Mouse (Mus musculus): ENCODE results near the gene Nprl2. TPM values are rescaled to one million over a fixed set of nuclear protein-coding genes. Genes with fewer than 3 reads are reported as not detected.

The Nprl2 gene
- polyA plus RNA-seq, 1 experiment from 2014 or later = 40.8 TPM

DNA sequence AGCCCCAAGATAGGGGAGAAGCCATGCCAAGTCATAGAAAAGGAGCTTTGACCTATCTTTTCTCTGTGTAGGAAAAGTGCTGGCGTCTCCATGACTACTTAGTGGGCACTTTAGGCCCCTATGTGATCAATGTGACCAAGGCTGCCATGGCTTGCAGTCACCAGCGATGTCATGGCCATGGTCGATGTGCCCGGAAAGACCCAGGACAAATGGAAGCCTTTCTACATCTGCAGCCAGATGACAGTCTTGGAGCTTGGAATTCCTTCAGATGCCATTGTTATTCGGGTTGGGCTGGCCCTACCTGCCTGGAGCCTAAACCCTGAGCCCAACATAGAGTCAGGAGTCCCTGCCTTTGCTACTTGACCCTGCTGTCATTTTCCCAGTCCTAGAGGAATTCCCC, 44.5 kb downstream of the Nprl2 start:
- H3K36me3 ChIP-seq (ENCODE audit: control insufficient read depth, insufficient read depth, low read length) = peaks cover 13% of the 10 kb centered on the region
- H3K4me2 ChIP-seq (ENCODE audit: low read depth, low read length) = no peak overlapping the region
- ATAC-seq (ENCODE audit: insufficient read depth, low FRiP score) = no peak

DNA sequence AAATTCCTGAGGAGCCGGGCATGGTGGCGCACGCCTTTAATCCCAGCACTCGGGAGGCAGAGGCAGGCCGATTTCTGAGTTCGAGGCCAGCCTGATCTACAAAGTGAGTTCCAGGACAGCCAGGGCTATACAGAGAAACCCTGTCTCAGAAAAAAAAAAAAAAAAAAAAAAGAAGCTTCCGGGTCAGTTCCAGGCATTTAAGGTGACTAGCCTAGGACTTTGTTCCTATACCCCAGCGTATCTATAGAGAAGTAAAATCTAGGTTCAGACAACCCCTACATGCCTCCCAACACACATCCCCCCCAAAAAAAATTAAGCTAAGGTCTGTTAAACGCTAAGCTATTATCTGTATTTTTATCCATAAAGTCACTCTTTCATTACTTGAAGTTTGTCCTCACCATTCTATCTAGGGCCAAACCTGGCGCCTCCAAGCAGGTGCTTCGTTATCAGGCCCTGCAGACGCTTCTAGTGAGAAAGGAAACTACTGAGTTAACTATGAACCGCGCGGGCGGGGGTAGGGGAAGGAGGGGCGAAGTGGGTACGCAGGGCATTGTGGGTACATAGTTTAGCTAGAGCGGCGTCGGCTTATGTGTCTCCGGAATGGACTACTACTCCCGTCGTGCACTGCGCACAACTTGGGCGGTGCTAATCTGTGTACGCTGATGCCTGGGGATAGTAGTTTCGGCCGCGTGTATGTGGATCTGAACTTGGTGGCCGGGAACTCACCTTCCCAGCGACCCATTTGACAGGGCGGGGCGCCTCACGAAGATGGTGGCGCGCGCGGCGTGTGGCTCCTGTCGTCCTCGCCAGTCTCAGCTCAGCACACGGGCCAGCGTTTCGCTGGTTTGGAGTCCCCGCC, 45.2 kb downstream of the Nprl2 start, which contains the start of gene Ifrd2:
Gene Ifrd2, plus strand, starts transcription at position 669 of the 859 bp plus-strand sequence.
- ATAC-seq (ENCODE audit: insufficient read depth, low FRiP score) = peak; percentile 98
- peak within 1 kb of the TSS; percentile 90 for H3K4me3 ChIP-seq (replicated peaks; ENCODE audit: low read length)
- peak within 1 kb of the TSS; percentile 76 for H3K4me2 ChIP-seq (ENCODE audit: low read depth, low read length)
- no peaks in the 10 kb centered on the region for H3K27me3 ChIP-seq (ENCODE audit: control insufficient read depth, insufficient read depth, low read length)
- peak within 1 kb of the TSS; percentile 83 for H3K9ac ChIP-seq (ENCODE audit: low read length)
- 12% methylated on average over 46 of the region's 46 CpGs for WGBS
- no peaks in the 10 kb centered on the region for H3K9me3 ChIP-seq (replicated peaks; ENCODE audit: control insufficient read depth, low read length)
- H3K4me1 ChIP-seq (ENCODE audit: control insufficient read depth, insufficient read depth, low read length) = peaks cover 31% of the 10 kb centered on the region
- H3K36me3 ChIP-seq (ENCODE audit: control insufficient read depth, insufficient read depth, low read length) = peaks cover 18% of the 10 kb centered on the region
- peak within 1 kb of the TSS; percentile 64 for H3K27ac ChIP-seq (ENCODE audit: low read length)

More for the DNA sequence above, 44.5 kb downstream of the Nprl2 start:
- Histone ChIP-seq H3K4me1 (ENCODE audit: control insufficient read depth, insufficient read depth, low read length) (peaks cover 31% of the 10 kb centered on the region), H3K9me3 (replicated peaks; ENCODE audit: control insufficient read depth, low read length) (no peaks in the 10 kb centered on the region), H3K27ac (ENCODE audit: low read length) (no peak overlapping the region), H3K4me3 (replicated peaks; ENCODE audit: low read length) (no peak overlapping the region), H3K27me3 (ENCODE audit: control insufficient read depth, insufficient read depth, low read length) (no peaks in the 10 kb centered on the region), H3K9ac (ENCODE audit: low read length) (no peak overlapping the region)
- WGBS = 90% methylated on average over 5 of the region's 5 CpGs

DNA sequence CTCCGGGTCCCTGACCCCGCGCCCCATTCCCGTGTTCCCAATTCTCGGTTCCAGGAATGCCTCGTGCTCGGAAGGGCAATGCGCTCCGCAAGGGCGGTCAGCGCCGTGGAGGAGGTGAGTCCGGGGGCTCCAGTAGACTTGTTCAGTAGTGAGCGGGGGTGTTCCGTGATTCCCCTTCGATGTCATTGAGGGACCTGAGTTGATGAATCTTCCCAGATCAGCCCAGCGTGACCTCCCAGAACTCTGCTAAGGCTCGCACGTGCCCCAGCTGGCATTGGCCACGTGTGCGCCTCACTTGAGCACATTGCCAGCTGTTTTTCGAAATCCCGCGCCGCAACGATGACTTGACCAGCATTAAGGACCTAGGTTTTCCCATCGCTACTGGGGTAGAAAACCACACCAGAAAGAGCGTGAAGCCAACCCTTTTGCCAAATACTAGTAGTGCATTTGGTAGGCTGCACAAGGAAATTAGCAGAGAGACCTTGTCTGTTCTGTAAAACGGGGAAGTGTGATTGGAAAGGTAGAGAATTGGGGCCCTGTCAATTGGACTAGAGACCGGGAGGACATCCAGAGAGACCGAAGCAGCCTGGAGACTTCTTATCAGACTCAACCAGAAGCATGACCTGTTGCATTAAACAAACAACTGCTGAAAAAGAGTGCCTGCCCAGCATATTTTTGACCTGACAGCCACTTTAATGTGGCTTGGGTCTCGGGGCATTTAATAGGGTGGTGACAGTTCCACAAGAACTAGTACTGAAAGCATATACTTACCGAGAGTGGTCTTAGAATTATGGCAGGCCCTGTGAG, 46.0 kb downstream of the Nprl2 start:
- Histone ChIP-seq H3K9ac (ENCODE audit: low read length) (peak overlapping the region; percentile 83), H3K4me2 (ENCODE audit: low read depth, low read length) (peak overlapping the region; percentile 76), H3K27ac (ENCODE audit: low read length) (peak overlapping the region; percentile 61), H3K36me3 (ENCODE audit: control insufficient read depth, insufficient read depth, low read length) (peaks cover 22% of the 10 kb centered on the region), H3K27me3 (ENCODE audit: control insufficient read depth, insufficient read depth, low read length) (no peaks in the 10 kb centered on the region), H3K4me3 (replicated peaks; ENCODE audit: low read length) (peak overlapping the region; percentile 90), H3K9me3 (replicated peaks; ENCODE audit: control insufficient read depth, low read length) (no peaks in the 10 kb centered on the region), H3K4me1 (ENCODE audit: control insufficient read depth, insufficient read depth, low read length) (peaks cover 31% of the 10 kb centered on the region)
- peak; percentile 7; the same call in 1 of the 2 replicates for ATAC-seq (ENCODE audit: insufficient read depth, low FRiP score)
- 2% methylated on average over 33 of the region's 33 CpGs for WGBS

DNA sequence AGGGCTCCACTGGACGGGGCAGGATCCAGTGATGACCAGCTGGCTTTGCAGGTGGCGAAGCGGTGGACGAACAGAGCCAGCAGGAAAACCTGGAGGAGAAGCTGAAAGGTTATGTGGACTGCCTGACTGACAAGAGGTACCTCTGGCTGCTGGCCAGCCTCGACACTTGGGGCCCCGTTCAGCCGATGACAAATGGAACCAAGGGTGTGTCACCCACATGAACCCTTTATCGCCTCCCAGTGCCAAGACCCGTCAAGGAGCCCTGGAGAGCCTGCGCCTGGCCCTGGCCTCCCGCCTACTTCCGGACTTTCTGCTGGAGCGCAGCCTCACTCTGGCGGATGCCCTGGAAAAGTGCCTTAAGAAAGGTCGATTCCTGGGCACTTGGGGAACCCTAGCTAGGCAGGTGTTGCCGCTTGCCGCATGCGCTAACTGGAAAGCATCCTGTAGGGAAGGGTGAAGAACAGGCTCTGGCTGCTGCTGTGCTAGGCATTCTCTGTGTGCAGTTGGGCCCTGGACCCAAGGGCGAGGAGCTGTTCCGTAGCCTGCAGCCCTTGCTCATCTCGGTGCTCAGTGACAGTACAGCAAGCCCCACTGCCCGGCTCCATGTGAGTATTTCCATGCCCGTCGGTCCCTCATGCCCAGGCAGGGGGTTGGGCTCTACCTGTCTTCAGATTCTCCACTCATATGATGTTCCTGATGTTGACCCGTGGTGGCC, 48.2 kb downstream of the Nprl2 start:
- peaks cover 22% of the 10 kb centered on the region for H3K36me3 ChIP-seq (ENCODE audit: control insufficient read depth, insufficient read depth, low read length)
- no peaks in the 10 kb centered on the region for H3K27me3 ChIP-seq (ENCODE audit: control insufficient read depth, insufficient read depth, low read length)
- 69% methylated on average over 25 of the region's 25 CpGs for WGBS
- H3K4me3 ChIP-seq (replicated peaks; ENCODE audit: low read length) = peak overlapping the region; percentile 4
- H3K4me1 ChIP-seq (ENCODE audit: control insufficient read depth, insufficient read depth, low read length) = peaks cover 31% of the 10 kb centered on the region
- H3K9ac ChIP-seq (ENCODE audit: low read length) = peak overlapping the region; percentile 11; the same call in 1 of the 2 replicates
- no peaks in the 10 kb centered on the region for H3K9me3 ChIP-seq (replicated peaks; ENCODE audit: control insufficient read depth, low read length)
- ATAC-seq (ENCODE audit: insufficient read depth, low FRiP score) = peak; percentile 35; the same call in 1 of the 2 replicates
- H3K27ac ChIP-seq (ENCODE audit: low read length) = peak overlapping the region; percentile 68
- H3K4me2 ChIP-seq (ENCODE audit: low read depth, low read length) = peak overlapping the region; percentile 34

DNA sequence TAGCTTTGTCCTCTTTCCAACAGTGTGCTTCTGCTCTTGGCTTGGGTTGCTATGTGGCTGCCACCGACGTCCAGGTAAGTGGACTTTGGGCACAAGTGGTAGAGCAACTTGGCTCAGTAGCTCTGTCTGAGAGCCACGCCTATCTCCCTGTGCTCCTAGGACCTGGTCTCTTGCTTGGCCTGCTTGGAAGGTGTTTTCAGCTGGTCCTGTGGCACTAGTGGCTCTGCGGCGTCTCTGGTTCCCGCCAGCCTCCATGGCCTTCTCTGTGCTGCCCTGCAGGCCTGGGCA, 48.7 kb downstream of the Nprl2 start:
- Histone ChIP-seq H3K4me2 (ENCODE audit: low read depth, low read length) (peak overlapping the region; percentile 34), H3K36me3 (ENCODE audit: control insufficient read depth, insufficient read depth, low read length) (peaks cover 22% of the 10 kb centered on the region), H3K4me1 (ENCODE audit: control insufficient read depth, insufficient read depth, low read length) (peaks cover 31% of the 10 kb centered on the region), H3K27me3 (ENCODE audit: control insufficient read depth, insufficient read depth, low read length) (no peaks in the 10 kb centered on the region), H3K27ac (ENCODE audit: low read length) (peak overlapping the region; percentile 68), H3K4me3 (replicated peaks; ENCODE audit: low read length) (0 out of 2 replicates have a peak overlapping the region, but pooled peaks have one; percentile 4), H3K9me3 (replicated peaks; ENCODE audit: control insufficient read depth, low read length) (no peaks in the 10 kb centered on the region), H3K9ac (ENCODE audit: low read length) (peak overlapping the region; percentile 11; the same call in 1 of the 2 replicates)
- 80% methylated on average over 6 of the region's 6 CpGs for WGBS
- ATAC-seq (ENCODE audit: insufficient read depth, low FRiP score) = no peak

DNA sequence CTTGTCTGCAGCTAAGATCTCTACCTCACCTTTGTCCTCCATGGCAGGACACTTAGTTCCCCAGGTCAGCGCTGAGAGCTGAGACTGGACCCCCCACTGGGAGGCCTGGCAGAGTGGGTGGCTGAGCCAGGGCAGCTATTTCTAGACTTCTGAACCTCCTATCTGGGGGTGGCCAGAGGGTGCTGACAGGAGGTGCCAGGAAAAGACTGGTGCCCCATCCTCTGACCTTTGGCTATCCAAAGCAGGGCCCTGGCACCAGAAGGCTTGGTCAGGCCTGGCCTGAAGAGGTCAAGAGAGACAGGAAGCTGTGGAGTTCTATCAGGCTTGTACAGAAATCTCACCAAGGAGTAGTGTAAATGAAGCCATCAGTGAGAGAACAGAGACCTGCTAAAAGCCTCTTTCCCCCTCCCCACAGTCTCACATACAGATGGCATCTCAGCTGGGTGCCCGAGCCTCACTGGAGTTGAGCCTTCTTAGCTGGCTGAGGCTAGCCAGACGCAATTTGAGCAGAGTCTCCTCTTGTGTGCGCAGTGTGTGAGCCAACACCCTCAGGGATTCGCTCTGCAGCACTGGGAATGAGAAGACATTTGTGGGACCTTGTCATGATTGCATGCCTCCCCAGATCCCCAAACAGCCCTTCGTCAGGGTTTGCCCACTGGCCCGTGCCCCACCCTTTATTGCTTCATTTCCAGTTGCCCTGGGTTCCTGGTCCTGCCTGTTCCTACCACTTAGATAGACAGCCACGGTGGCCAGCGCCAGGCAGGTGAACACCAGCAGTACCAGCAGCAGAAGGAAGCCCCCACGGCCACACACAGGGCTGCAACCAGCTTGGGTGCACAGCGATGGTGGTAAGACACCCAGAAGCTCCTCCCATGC, 51.3 kb downstream of the Nprl2 start:
- H3K9ac ChIP-seq (ENCODE audit: low read length) = peak overlapping the region; percentile 5; the same call in 1 of the 2 replicates
- no peaks in the 10 kb centered on the region for H3K9me3 ChIP-seq (replicated peaks; ENCODE audit: control insufficient read depth, low read length)
- no peak overlapping the region for H3K27ac ChIP-seq (ENCODE audit: low read length)
- peaks cover 21% of the 10 kb centered on the region for H3K4me1 ChIP-seq (ENCODE audit: control insufficient read depth, insufficient read depth, low read length)
- H3K36me3 ChIP-seq (ENCODE audit: control insufficient read depth, insufficient read depth, low read length) = peaks cover 22% of the 10 kb centered on the region
- no peak overlapping the region for H3K4me3 ChIP-seq (replicated peaks; ENCODE audit: low read length)
- H3K4me2 ChIP-seq (ENCODE audit: low read depth, low read length) = no peak overlapping the region
- 83% methylated on average over 11 of the region's 11 CpGs for WGBS
- no peaks in the 10 kb centered on the region for H3K27me3 ChIP-seq (ENCODE audit: control insufficient read depth, insufficient read depth, low read length)
- ATAC-seq (ENCODE audit: insufficient read depth, low FRiP score) = no peak

DNA sequence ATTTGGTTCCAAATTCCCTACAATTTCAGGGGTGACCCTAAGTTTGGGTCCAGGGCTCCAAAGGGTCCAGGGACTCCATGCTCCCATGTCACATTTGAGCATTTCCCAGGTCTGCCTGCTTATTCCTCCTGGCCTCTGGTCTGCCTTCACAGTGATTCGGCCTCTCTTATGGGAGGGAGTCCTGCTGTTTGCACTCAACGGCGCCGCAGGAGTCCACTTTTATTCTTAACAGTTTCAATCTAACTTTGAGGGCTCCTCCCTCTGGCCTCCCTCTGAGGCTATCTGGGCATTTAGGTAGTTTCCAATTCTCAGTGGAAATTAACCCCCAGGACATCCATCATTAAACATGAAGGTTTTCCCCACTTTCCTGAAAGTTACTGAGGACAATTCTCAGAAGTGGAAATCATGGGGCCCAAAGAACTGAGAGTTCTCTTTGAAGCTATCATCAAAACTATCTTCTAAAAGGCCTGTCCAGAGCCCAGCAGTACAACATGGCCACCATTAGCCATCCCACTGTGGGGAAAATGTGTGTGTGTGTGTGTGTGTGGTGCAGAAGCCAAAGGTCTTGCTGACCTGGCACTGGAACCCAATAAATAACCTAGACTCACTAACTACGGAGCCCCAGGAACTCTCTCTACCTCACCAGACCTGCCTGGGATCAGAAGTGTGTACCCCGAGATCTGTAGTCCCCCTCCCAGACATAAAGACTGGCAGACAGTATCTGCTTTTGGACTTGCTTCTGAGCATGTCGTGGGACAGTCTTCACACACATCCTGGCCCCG, 52.4 kb downstream of the Nprl2 start:
- H3K4me3 ChIP-seq (replicated peaks; ENCODE audit: low read length) = no peak overlapping the region
- 74% methylated on average over 8 of the region's 8 CpGs for WGBS
- no peak for ATAC-seq (ENCODE audit: insufficient read depth, low FRiP score)

More for the DNA sequence above, 52.4 kb downstream of the Nprl2 start:
- no peaks in the 10 kb centered on the region for H3K9me3 ChIP-seq (replicated peaks; ENCODE audit: control insufficient read depth, low read length)
- peaks cover 22% of the 10 kb centered on the region for H3K36me3 ChIP-seq (ENCODE audit: control insufficient read depth, insufficient read depth, low read length)
- no peaks in the 10 kb centered on the region for H3K27me3 ChIP-seq (ENCODE audit: control insufficient read depth, insufficient read depth, low read length)
- no peak overlapping the region for H3K9ac ChIP-seq (ENCODE audit: low read length)
- peaks cover 10% of the 10 kb centered on the region for H3K4me1 ChIP-seq (ENCODE audit: control insufficient read depth, insufficient read depth, low read length)
- no peak overlapping the region for H3K4me2 ChIP-seq (ENCODE audit: low read depth, low read length)
- H3K27ac ChIP-seq (ENCODE audit: low read length) = no peak overlapping the region
